Mouse (Mus musculus): ENCODE data around the gene Irak4. TPM values are rescaled to one million over a fixed set of nuclear protein-coding genes. Genes with fewer than 3 reads are reported as not detected.

Irak4 gene
- polyA plus RNA-seq, 1 experiment = 11.4 TPM

DNA sequence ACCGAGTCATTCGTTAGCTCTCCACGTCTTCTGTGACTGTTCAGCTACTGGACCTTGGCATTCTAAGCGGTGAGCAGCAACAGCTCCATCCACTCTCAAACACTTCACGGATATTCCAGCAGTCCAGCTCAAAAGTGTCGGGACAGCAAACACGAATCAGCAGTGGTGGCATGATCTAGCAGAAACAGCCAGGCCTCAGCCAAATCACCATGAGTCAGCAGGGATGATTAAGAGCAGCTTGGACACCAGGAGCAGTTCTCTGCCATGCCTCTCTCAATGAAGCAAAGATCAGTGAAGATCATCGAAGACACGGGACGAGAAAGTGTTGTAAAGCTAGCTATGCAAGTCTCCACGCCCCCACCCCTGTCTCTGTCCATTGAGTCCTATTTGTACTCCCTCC is 72.6 kb downstream of the Irak4 start:
- no peaks in the 10 kb centered on the region for H3K4me1 ChIP-seq (ENCODE audit: control insufficient read depth, insufficient read depth, low read length)
- no peak overlapping the region for H3K27ac ChIP-seq (ENCODE audit: control insufficient read depth, insufficient read depth, low read depth, low read length, poor library complexity)
- no peak overlapping the region for H3K4me3 ChIP-seq (replicated peaks; ENCODE audit: control insufficient read depth, low read depth, low read length)
- 86% methylated on average over 11 of the region's 11 CpGs for WGBS
- TF ChIP-seq POLR2A (IDR thresholded peaks at IDR 0.05; ENCODE audit: borderline replicate concordance, control insufficient read depth, low read depth, low read length) (no peak), CTCF (IDR thresholded peaks at IDR 0.05; ENCODE audit: control insufficient read depth, insufficient read depth, low read length) (no peak)

DNA sequence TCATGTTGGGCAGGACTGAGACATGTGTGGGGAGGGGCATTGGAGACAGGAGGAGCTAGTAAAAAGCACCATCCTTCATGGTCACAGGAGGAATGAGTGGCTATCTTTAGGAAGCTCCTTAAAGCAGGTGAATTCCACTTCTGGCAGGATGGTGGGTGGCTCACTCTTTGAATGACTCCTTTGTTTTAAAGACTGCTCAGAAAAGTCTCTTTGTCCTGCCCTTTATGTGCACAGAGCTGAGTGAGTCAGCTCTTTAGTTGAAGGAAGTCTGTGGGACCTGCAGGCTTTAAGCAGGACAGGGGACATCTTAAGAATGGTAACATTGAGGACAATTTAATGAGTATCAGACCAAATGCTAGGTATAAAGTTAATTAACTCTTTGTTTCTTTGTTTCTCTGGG is 77.5 kb downstream of the Irak4 start:
- no peak overlapping the region for H3K27ac ChIP-seq (ENCODE audit: control insufficient read depth, insufficient read depth, low read depth, low read length, poor library complexity)
- H3K4me3 ChIP-seq (replicated peaks; ENCODE audit: control insufficient read depth, low read depth, low read length) = no peak overlapping the region
- no peak for TF ChIP-seq CTCF (IDR thresholded peaks at IDR 0.05; ENCODE audit: control insufficient read depth, insufficient read depth, low read length)
- TF ChIP-seq POLR2A (IDR thresholded peaks at IDR 0.05; ENCODE audit: borderline replicate concordance, control insufficient read depth, low read depth, low read length) = no peak
- H3K4me1 ChIP-seq (ENCODE audit: control insufficient read depth, insufficient read depth, low read length) = no peaks in the 10 kb centered on the region

DNA sequence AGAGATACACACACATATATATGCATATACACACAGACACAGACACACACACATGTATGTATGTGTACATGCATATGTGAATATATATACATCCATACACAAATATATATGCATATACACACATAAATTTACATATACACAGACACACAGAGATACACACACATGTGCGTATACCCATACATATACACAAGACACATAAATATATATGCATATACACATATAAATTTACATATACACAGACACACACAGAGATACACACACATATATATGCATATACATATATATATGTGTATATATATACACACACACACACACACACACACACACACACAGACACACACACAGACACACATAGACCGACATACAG is 85.0 kb downstream of the Irak4 start:
- H3K4me3 ChIP-seq (replicated peaks; ENCODE audit: control insufficient read depth, low read depth, low read length) = no peak overlapping the region
- 55% methylated on average over 2 of the region's 2 CpGs for WGBS
- H3K4me1 ChIP-seq (ENCODE audit: control insufficient read depth, insufficient read depth, low read length) = no peaks in the 10 kb centered on the region
- TF ChIP-seq CTCF (IDR thresholded peaks at IDR 0.05; ENCODE audit: control insufficient read depth, insufficient read depth, low read length) (no peak), POLR2A (IDR thresholded peaks at IDR 0.05; ENCODE audit: borderline replicate concordance, control insufficient read depth, low read depth, low read length) (no peak)
- no peak overlapping the region for H3K27ac ChIP-seq (ENCODE audit: control insufficient read depth, insufficient read depth, low read depth, low read length, poor library complexity)

DNA sequence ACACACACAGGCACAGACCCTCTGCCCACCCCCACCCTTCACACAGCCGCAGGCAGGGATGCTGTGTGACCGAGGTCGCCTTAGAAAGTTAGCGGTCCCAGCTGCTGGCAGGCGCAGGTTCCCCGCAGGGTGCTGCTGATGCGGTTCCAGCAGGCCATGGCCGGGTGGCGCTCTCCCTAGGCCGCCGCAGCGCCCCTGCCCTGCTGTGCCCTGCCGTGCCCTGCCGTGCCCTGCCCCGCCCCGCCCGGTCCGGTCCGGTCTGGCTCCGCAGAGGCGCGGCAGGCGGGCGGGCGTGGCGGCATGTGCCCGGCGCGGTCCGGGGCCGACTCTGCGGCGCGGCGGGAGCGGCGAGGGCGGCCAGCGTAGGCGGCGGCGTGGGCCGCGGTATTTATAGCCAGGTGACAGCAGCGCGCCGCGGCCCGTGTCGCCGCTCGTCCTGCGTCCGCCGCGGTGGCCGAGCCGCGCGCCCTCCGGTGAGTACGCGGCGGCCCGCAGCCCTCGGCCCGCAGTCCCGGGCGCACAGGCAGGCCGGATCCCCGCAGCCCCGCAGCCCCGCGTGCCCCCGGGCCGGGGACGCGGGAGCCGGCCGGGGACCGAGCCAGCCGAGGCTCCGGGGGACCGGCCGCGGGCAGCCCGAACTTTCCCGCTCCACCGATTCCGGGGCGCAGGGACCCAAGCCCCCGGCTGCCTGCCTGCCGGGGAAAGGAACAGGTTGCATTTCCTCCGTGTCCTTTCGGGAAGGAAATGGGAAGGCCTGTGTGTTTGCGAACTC is 85.6 kb downstream of the Irak4 start, which contains the start of gene Tmem117:
Gene Tmem117 (plus strand): TSS at position 403 of the 772 bp plus-strand sequence.
- 1% methylated on average over 83 of the region's 96 CpGs for WGBS
- Histone ChIP-seq H3K4me1 (ENCODE audit: control insufficient read depth, insufficient read depth, low read length) (no peaks in the 10 kb centered on the region), H3K27ac (ENCODE audit: control insufficient read depth, insufficient read depth, low read depth, low read length, poor library complexity) (no peak within 1 kb of the TSS; the same call in 1 of the 2 replicates), H3K4me3 (replicated peaks; ENCODE audit: control insufficient read depth, low read depth, low read length) (no peak within 1 kb of the TSS)
- TF ChIP-seq CTCF (IDR thresholded peaks at IDR 0.05; ENCODE audit: control insufficient read depth, insufficient read depth, low read length) (no peak), POLR2A (IDR thresholded peaks at IDR 0.05; ENCODE audit: borderline replicate concordance, control insufficient read depth, low read depth, low read length) (no peak)

DNA sequence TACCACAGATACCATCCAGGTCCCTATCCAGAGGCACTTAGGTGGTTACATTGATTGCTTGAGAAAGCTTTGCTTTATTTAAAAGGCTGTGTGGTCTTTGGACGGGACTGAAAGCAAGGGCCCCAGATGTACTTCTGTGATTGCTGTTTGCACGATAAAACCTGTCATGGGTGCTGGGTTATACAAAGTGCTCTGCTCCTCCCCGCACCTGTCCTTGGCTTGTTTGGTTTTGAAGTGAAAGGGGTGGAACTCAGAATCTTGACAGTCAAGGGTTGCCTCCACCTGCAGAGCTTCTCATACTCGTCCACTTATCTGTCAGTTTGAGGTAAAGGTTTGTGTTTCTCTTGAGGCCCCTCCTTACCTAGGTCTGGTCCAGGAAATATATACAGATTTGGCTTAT is 87.1 kb downstream of the Irak4 start:
- Histone ChIP-seq H3K4me1 (ENCODE audit: control insufficient read depth, insufficient read depth, low read length) (no peaks in the 10 kb centered on the region), H3K27ac (ENCODE audit: control insufficient read depth, insufficient read depth, low read depth, low read length, poor library complexity) (no peak overlapping the region), H3K4me3 (replicated peaks; ENCODE audit: control insufficient read depth, low read depth, low read length) (no peak overlapping the region)
- TF ChIP-seq CTCF (IDR thresholded peaks at IDR 0.05; ENCODE audit: control insufficient read depth, insufficient read depth, low read length) (no peak), POLR2A (IDR thresholded peaks at IDR 0.05; ENCODE audit: borderline replicate concordance, control insufficient read depth, low read depth, low read length) (no peak)
- WGBS = 66% methylated on average over 4 of the region's 4 CpGs

Other genes with a start within 250 kb of the Irak4 start
- gene Adamts20, start 78.2 kb upstream of the Irak4 start, polyA plus RNA-seq (2011; ENCODE audit: insufficient read depth, insufficient read length, low replicate concordance, missing spikeins) = not detected in 2 replicates
- 0.68 and 1.4 TPM in 2 replicates for gene Pus7l, start 96 bp upstream of the Irak4 start, polyA plus RNA-seq (2011; ENCODE audit: insufficient read depth, insufficient read length, low replicate concordance, missing spikeins)
- gene Twf1, start 46.2 kb downstream of the Irak4 start, polyA plus RNA-seq (2011; ENCODE audit: insufficient read depth, insufficient read length, low replicate concordance, missing spikeins) = 10.3 and 12.9 TPM in 2 replicates
- 0.72 and 2.0 TPM in 2 replicates for gene Tmem117, start 85.6 kb downstream of the Irak4 start, polyA plus RNA-seq (2011; ENCODE audit: insufficient read depth, insufficient read length, low replicate concordance, missing spikeins)